Mouse (Mus musculus) liver, postnatal 0 days (tissue): Measurements from ENCODE around the gene Armt1.

Experiments
- CTCF ChIP-seq: sonication (generic); IDR thresholded peaks from 2 replicates; pipeline ENCODE4 v1.5.1; 2016; ENCODE audit warnings: antibody characterized with exemption, low read depth
- EP300 ChIP-seq: IDR thresholded peaks from 2 replicates; pipeline ENCODE4 v1.6.1; 2016; ENCODE audit warnings: antibody characterized with exemption, low read depth, mild to moderate bottlenecking

DNA sequence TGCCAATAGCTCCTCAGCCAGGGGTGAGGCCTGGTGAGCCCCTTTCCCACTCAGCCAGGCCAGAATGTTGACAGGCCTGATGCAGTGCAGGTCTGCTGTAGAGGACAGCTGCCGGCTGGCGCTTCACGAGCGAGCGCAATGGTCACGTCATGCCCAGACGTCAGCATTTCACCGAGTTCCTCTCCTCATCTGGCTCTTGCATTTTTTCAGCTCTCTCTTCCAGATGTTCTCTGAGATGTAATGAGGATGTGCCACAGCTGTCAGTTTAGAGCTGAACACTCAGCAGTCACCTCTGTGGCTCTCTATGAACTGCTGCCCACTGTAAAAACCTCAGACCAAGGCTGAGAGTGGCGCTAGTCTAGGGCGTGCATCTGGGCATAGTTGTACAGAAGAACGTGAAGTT, 41.3 kb downstream of the Armt1 start:
- no peak for TF ChIP-seq CTCF
- no peak for TF ChIP-seq EP300
